Mouse (Mus musculus) forebrain, embryonic 13.5 days (tissue): Measurements from ENCODE around the gene Mecom. TPM values are rescaled to one million over a fixed set of nuclear protein-coding genes. Genes with fewer than 3 reads are reported as not detected.
"Not testable (repeated sequence)": the region's sequence is repeated elsewhere in the genome, so short reads cannot be mapped to it uniquely, and the experiment has no call there.

ENCODE experiments used
- ATAC-seq: fragments of 200-750 bp; cut with Nextera tagmentation; 2 replicates; pipeline ENCODE4 v1.8.0; 2017
- H3K27ac ChIP-seq: fragments of 300-500 bp; sonication (generic); 2 replicates; pipeline ENCODE4 v1.5.1; 2015; ENCODE audit warnings: inconsistent platforms, mild to moderate bottlenecking, moderate library complexity
- H3K27me3 ChIP-seq: fragments of 300-500 bp; sonication (generic); 2 replicates; pipeline ENCODE4 v1.6.1; 2015; ENCODE audit warnings: mild to moderate bottlenecking, inconsistent platforms
- H3K36me3 ChIP-seq: fragments of 300-500 bp; sonication (generic); 2 replicates; pipeline ENCODE4 v1.6.1; 2015; ENCODE audit warnings: mild to moderate bottlenecking, inconsistent platforms; ENCODE audit not compliant: poor library complexity, severe bottlenecking
- H3K4me1 ChIP-seq: fragments of 300-500 bp; sonication (generic); 2 replicates; pipeline ENCODE4 v1.6.1; 2015; ENCODE audit warnings: inconsistent platforms
- H3K4me2 ChIP-seq: fragments of 300-500 bp; sonication (generic); 2 replicates; pipeline ENCODE4 v1.6.1; 2015; ENCODE audit warnings: inconsistent platforms, mild to moderate bottlenecking, moderate library complexity
- H3K4me3 ChIP-seq: fragments of 300-500 bp; sonication (generic); 2 replicates; pipeline ENCODE4 v1.5.1; 2015; ENCODE audit warnings: mild to moderate bottlenecking, inconsistent platforms
- H3K9ac ChIP-seq: fragments of 300-500 bp; sonication (generic); 2 replicates; pipeline ENCODE4 v1.6.1; 2015; ENCODE audit warnings: mild to moderate bottlenecking, inconsistent platforms
- H3K9me3 ChIP-seq: fragments of 300-500 bp; sonication (generic); replicated peaks from 2 replicates; pipeline ENCODE4 v1.6.1; 2016; ENCODE audit warnings: inconsistent platforms
- WGBS: fragments of 180-500 bp; shearing (Covaris S2); methylation state at CpG from one replicate; pipeline ENCODE4 v1.1.7; 2015; 5-methylcytosine and 5-hydroxymethylcytosine counted together
- polyA plus RNA-seq: library from polyadenylated mRNA; unstranded; fragments of >200 nt; fragmentation: Nextera tagmentation; extraction: Ambion mirVana; gene quantifications from 2 replicates; pipeline ENCODE4 v1.2.1, GENCODE M21; 2015

The Mecom gene
- polyA plus RNA-seq, 1 experiment from 2014 or later, result 3.7 TPM

DNA sequence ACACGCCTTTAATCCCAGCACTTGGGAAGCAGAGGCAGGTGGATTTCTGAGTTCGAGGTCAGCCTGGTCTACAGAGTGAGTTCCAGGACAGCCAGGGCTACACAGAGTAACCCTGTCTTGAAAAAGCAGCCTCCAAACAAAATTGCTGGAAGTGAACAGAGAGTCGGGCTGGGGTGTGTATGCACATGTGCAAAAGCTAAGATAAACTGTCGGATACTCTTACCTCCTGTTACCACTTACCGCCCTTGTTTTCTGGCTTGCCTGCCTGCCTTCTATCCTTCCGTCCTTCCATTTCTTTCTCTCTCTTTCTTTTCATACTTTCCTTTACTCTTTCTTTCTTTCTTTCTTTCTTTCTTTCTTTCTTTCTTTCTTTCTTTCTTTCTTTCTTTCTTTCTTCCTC, 322.6 kb downstream of the Mecom start:
- not testable (repeated sequence) for H3K9me3 ChIP-seq, H3K27ac ChIP-seq, H3K36me3 ChIP-seq, H3K9ac ChIP-seq, H3K4me2 ChIP-seq, H3K4me3 ChIP-seq, ATAC-seq
- WGBS, result 89% methylated on average over 6 of the region's 6 CpGs
- Histone ChIP-seq H3K27me3 (peaks cover 40% of the 10 kb centered on the region), H3K4me1 (peaks cover 24% of the 10 kb centered on the region)

DNA sequence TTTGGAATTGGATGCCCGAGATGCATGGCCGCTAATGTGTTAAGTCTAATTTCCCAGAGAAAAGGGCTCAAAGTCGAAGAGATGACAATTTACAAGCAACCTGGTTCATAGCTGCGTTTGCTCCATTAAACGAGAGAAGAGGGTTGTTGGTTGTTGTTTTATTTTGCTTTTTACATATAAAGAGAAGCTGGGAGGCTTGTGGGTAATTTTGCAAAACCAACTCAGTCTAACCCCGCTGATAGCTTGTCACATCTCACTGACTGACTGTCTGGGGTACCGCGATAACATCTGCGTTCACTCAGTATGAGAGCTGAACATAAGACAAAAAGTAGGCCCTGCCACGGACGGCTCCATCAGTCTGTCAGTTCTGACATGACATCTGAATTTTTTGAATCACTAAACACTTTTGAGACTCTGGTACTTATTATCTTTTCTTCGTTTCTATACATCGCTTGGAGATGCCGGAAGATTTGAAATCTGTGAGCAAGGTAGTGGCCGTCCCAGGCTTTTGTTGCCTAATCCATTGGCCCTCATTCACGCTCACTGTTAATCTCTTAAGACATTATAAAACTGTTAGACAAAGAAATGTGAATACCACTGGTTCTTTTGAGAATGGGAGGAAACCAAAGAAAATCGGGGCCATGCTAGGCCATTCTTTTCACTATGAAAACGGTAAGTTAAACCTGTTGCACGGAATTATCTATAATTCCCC, 327.0 kb downstream of the Mecom start:
- H3K4me1 ChIP-seq, result peaks cover 21% of the 10 kb centered on the region
- peaks cover 66% of the 10 kb centered on the region for H3K27me3 ChIP-seq
- WGBS, result 9% methylated on average over 19 of the region's 19 CpGs
- no peak for ATAC-seq
- H3K9ac ChIP-seq, result no peak overlapping the region
- no peak overlapping the region for H3K27ac ChIP-seq
- no peaks in the 10 kb centered on the region for H3K36me3 ChIP-seq
- no peaks in the 10 kb centered on the region for H3K9me3 ChIP-seq
- H3K4me2 ChIP-seq, result peak overlapping the region; percentile 27
- H3K4me3 ChIP-seq, result no peak overlapping the region

DNA sequence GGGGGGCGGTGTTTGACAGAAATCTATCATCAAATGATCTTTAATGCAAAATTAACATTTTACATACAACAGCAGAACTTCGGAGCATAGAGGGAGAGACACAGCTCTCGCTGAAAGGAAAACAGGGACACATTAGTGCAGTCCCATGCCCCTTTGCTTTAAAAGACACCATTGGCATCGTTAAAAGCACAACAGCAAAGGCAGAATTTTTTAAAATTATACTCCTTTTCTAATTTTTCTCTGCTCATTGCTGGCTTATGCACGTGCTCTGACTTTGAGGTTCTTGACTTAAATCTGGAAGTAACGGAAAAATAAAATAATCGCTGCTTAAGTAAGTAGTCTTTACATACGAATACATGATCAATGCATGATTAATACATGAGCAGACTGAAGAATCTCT, 327.9 kb downstream of the Mecom start:
- Histone ChIP-seq H3K27me3 (peaks cover 59% of the 10 kb centered on the region), H3K36me3 (no peaks in the 10 kb centered on the region), H3K4me1 (peaks cover 21% of the 10 kb centered on the region), H3K9me3 (no peaks in the 10 kb centered on the region), H3K4me2 (peak overlapping the region; percentile 59), H3K27ac (no peak overlapping the region), H3K9ac (0 out of 2 replicates have a peak overlapping the region, but pooled peaks have one; percentile 16), H3K4me3 (peak overlapping the region; percentile 31)
- ATAC-seq, result no peak
- WGBS, result 10% methylated on average over 8 of the region's 8 CpGs

DNA sequence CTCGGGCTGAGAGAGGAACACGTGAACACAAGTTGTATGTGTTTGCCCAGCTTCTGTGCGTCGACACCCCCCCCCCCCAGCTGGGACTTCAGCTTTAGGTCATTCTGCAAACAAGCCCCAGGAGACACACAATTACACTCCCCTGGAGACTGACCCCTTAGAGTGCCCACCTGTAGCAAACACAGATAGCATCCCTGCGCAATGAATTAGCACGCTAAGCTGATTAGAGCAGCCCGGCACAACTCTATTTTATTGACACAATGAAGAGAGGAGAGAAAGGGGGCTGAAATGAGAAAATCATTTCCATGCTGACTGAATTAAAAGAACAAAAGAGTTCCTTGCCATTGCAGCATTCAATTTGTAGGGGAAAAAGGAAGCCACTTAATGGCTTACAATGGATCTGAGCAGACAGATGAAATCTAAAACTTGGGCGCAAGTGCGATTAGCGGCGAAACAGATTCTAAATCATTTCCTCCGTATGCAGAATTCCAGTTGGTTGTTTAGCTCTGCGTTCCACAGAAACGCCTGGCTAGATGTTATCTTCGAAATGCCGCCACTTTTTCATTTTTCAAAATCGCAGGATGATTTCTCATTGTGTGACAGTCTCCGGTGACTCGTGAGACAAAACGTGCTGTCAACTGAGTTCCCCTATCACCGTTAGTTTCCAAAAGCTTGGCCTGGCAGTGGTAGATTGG, 328.5 kb downstream of the Mecom start:
- no peaks in the 10 kb centered on the region for H3K36me3 ChIP-seq
- WGBS, result under 1% methylated on average over 21 of the region's 21 CpGs
- peak; percentile 77 for ATAC-seq

DNA sequence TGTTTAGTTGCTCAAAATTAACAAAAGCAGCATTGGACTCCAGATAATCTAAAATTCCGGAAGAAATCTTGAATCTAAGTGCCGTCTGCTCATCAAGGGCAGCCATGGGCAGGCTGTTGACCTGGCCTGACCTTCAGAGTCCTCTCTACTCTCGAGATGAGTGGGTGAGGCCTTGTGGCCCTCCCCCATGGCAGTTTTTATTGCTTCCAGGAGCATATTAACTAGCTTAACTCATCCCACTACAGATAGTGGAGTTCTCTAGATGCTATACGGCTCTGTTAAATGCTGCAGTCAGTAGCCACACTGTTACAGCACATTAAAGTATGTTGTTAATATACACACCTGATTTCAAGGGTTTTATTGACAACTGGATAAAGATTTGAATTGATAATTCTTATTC, 333.2 kb downstream of the Mecom start:
- no peak overlapping the region for H3K4me3 ChIP-seq
- H3K4me2 ChIP-seq, result no peak overlapping the region
- 65% methylated on average over 4 of the region's 4 CpGs for WGBS
- no peak overlapping the region for H3K27ac ChIP-seq
- no peaks in the 10 kb centered on the region for H3K9me3 ChIP-seq
- no peak overlapping the region for H3K9ac ChIP-seq
- no peaks in the 10 kb centered on the region for H3K36me3 ChIP-seq
- ATAC-seq, result no peak
- peaks cover 12% of the 10 kb centered on the region for H3K4me1 ChIP-seq
- H3K27me3 ChIP-seq, result peaks cover 42% of the 10 kb centered on the region

More for the DNA sequence above, 328.5 kb downstream of the Mecom start:
- H3K27me3 ChIP-seq, result peaks cover 57% of the 10 kb centered on the region
- H3K27ac ChIP-seq, result no peak overlapping the region
- H3K9ac ChIP-seq, result peak overlapping the region; percentile 16; the same call in 1 of the 2 replicates
- H3K9me3 ChIP-seq, result no peaks in the 10 kb centered on the region
- H3K4me1 ChIP-seq, result peaks cover 21% of the 10 kb centered on the region
- peak overlapping the region; percentile 59 for H3K4me2 ChIP-seq
- H3K4me3 ChIP-seq, result peak overlapping the region; percentile 31

DNA sequence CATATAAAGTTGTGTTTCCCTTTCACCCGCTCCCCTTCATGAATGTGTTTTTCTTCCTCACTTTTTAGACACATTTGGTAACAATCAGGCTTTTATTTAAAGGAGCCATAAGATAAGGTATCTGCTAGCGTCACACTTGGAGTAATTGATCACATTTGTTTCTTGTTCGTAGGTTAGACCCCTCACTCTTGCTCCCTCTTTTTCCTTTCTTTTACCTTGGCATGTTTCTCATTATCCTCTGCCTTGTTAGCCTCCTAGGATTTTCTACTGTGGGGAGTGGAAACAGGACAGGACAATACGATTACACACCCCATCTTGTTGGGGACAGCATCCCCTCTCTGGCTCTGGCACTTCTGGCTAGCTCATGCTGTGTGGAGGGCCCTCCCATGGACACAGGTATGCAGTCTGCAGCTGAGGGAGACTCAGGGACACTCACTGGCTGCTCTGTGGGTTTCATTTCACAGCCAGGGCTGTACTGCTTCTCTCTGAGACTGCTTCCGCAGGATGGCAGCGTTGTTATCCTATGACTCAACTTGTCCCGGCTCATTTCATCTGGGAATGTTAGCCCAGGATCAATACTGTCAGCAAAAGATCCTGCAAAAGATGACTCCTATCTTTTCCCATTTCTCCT, 334.2 kb downstream of the Mecom start:
- H3K9me3 ChIP-seq, result no peaks in the 10 kb centered on the region
- no peaks in the 10 kb centered on the region for H3K36me3 ChIP-seq
- 29% methylated on average over 7 of the region's 7 CpGs for WGBS
- H3K4me2 ChIP-seq, result no peak overlapping the region
- H3K27ac ChIP-seq, result no peak overlapping the region
- no peak for ATAC-seq
- no peak overlapping the region for H3K4me3 ChIP-seq
- H3K9ac ChIP-seq, result no peak overlapping the region
- H3K27me3 ChIP-seq, result peaks cover 33% of the 10 kb centered on the region
- peaks cover 3% of the 10 kb centered on the region; the same call in 1 of the 2 replicates for H3K4me1 ChIP-seq

DNA sequence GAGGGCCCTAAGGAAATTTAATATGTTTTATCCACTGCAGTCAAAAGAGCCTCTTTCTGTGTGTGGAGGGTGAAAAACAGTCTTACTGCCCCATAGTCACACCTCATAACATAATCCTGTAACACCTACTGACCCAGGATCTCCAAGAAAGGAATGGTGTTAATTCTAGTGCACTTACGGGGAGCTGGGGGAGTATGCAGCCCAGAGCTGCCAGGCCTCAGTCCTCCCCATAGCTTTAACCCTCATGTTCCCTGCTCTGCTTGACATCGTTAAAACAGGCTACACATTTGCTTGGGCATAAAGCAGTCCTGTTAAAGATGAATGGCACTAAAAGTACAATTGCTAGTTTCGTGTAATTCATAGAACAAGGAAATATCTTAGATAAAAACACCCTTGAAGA, 335.0 kb downstream of the Mecom start:
- Histone ChIP-seq H3K27ac (no peak overlapping the region), H3K9me3 (no peaks in the 10 kb centered on the region), H3K36me3 (no peaks in the 10 kb centered on the region), H3K4me2 (no peak overlapping the region), H3K4me3 (no peak overlapping the region), H3K4me1 (0 out of 2 replicates have a peak, but pooled peaks cover 3% of the 10 kb centered on the region), H3K9ac (no peak overlapping the region), H3K27me3 (peaks cover 27% of the 10 kb centered on the region)
- ATAC-seq, result no peak
- WGBS, result 41% methylated on average over 3 of the region's 3 CpGs

DNA sequence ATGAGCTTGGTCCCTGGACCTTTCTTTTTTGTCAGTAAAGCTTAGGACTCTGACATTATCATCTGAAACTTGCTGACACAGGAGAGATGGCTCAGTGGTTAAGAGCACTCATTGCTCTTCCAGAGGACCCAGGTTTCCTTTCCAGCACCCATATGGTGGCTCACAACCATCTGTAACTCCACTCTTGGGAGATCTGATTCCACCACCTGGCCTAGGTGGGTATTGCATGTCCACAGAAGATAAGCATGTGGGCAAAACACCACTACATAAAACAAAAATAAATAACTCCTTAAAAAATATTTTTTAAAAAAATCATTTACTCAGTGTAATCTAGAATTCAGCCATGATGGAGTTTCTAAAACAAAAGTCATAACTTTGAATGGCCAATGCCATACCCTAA, 338.7 kb downstream of the Mecom start:
- no peaks in the 10 kb centered on the region for H3K4me1 ChIP-seq
- no peak overlapping the region for H3K4me2 ChIP-seq
- H3K9me3 ChIP-seq, result no peaks in the 10 kb centered on the region
- no peaks in the 10 kb centered on the region for H3K36me3 ChIP-seq
- H3K27ac ChIP-seq, result no peak overlapping the region
- no peak overlapping the region for H3K4me3 ChIP-seq
- H3K9ac ChIP-seq, result no peak overlapping the region
- no peak for ATAC-seq
- peaks cover 13% of the 10 kb centered on the region for H3K27me3 ChIP-seq

DNA sequence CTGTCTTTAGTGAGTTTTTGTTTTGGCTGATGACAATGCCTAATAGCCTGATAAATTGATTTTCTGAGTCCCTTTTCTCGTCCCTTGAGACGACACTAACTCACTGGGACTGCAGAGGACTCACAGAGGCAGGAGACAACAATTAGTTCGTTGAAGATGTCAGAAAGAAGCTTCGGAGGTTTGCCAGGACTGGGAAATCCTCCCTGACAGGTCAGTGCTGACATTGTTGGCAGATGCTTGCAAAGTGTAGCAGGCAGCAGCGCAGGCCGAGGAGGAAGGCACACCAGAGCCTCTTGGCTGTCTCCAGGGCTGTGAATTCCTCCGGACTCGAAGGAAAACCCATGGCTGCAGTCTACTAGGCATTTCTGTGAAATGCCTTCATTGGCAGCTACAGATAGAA, 339.9 kb downstream of the Mecom start:
- Histone ChIP-seq H3K36me3 (no peaks in the 10 kb centered on the region), H3K27me3 (0 out of 2 replicates have a peak, but pooled peaks cover 6% of the 10 kb centered on the region), H3K4me3 (no peak overlapping the region), H3K4me2 (no peak overlapping the region), H3K9ac (no peak overlapping the region), H3K27ac (no peak overlapping the region), H3K4me1 (no peaks in the 10 kb centered on the region), H3K9me3 (no peaks in the 10 kb centered on the region)
- ATAC-seq, result no peak
- 41% methylated on average over 8 of the region's 8 CpGs for WGBS

DNA sequence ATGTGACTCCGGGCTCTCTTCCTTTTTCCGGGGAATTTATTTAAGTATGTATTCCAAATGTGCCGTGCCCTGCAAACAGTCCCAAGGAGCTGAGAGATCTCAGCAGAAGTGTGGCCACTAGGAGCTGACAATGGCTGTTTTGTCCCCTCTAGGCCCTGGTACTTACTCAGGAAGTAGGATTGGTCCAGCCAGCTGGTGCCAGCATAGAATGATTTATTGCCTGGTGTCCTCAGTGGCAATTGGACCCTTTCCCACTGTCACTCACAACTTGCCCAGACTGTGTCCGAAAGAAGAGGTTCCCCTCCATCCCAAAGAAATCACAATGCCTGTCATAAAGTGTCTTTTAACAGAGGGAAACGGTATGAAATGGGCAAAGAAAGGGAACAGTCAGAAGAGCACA, 340.4 kb downstream of the Mecom start:
- H3K36me3 ChIP-seq, result no peaks in the 10 kb centered on the region
- WGBS, result 63% methylated on average over 5 of the region's 5 CpGs
- no peak overlapping the region for H3K27ac ChIP-seq
- H3K27me3 ChIP-seq, result 0 out of 2 replicates have a peak, but pooled peaks cover 4% of the 10 kb centered on the region
- no peak for ATAC-seq
- H3K9ac ChIP-seq, result no peak overlapping the region
- no peak overlapping the region for H3K4me3 ChIP-seq
- no peaks in the 10 kb centered on the region for H3K4me1 ChIP-seq
- H3K4me2 ChIP-seq, result no peak overlapping the region
- no peaks in the 10 kb centered on the region for H3K9me3 ChIP-seq

DNA sequence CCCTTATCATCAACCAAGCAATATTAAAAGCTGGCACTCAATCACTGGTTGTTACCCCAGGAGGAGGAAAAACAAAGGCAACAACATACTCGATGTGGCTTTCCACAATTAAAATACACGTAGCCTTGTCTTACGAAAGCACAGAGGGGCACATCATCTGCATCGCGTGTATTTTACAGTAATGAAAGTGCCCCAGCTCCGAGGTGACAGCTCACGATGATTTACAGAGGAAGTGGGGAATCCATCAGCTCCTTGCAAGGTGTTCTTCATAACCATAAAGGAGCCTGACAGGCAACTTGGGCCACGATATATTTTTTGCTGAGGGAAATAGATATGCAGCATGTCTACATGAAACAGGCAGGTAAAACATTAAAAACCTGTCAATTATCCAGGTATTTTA, 341.7 kb downstream of the Mecom start:
- no peaks in the 10 kb centered on the region for H3K36me3 ChIP-seq
- no peaks in the 10 kb centered on the region for H3K27me3 ChIP-seq
- no peak for ATAC-seq
- no peak overlapping the region for H3K4me3 ChIP-seq
- H3K9ac ChIP-seq, result no peak overlapping the region
- H3K9me3 ChIP-seq, result no peaks in the 10 kb centered on the region
- no peaks in the 10 kb centered on the region for H3K4me1 ChIP-seq
- H3K4me2 ChIP-seq, result no peak overlapping the region
- WGBS, result 90% methylated on average over 8 of the region's 8 CpGs
- no peak overlapping the region for H3K27ac ChIP-seq

DNA sequence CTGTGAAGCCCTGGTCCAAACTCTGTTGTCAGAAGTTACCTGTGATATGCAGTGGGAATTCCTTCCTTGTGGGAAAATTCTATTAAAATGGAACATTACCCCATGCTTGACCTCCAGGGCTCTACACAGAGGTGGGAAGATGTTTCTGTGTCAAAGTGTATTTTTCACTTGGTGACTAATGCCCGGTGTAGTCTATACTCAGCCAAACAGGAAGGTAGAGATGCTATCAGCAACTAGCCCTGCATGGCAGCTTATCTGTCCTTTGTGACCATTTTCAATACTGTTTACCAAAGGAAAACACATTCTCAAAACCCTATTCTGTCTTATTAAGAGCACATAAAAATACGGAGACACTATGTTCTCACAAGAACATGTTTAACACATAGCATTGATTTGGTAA, 344.0 kb downstream of the Mecom start:
- Histone ChIP-seq H3K27ac (no peak overlapping the region), H3K4me2 (no peak overlapping the region), H3K36me3 (no peaks in the 10 kb centered on the region), H3K9me3 (no peaks in the 10 kb centered on the region), H3K27me3 (no peaks in the 10 kb centered on the region), H3K4me3 (no peak overlapping the region), H3K4me1 (no peaks in the 10 kb centered on the region), H3K9ac (no peak overlapping the region)
- WGBS, result 93% methylated on average over 2 of the region's 2 CpGs
- no peak for ATAC-seq
